In genomic region chr12:77841844-77842415, GRCm38 (mm10) we compare ENCODE assay signal across 19 mouse cellular contexts.
DNase-seq lines count a peak whose midpoint lies in the region; ATAC-seq lines count a peak whose summit lies in the region.
"Had no signal": no experiment of that assay in that cellular context is flagged by ENCODE, and none has a peak within 500 bp of the region (broad histone marks: within the 10 kb centered on the region; RNA-seq: fewer than 3 reads in every experiment).

No protein-coding gene starts in this region.

- H3K9ac ChIP-seq in heart, embryonic 12.5 days: no peak overlapping the region
- H3K9ac ChIP-seq: hindbrain, embryonic 14.5 days; intestine, embryonic 15.5 days; limb, embryonic 15.5 days; neural tube, embryonic 13.5 days had no signal

- H3K4me2 ChIP-seq in heart, embryonic 12.5 days: no peak overlapping the region
- H3K4me2 ChIP-seq: hindbrain, embryonic 14.5 days; intestine, embryonic 15.5 days; limb, embryonic 15.5 days; neural tube, embryonic 13.5 days had no signal

- no peaks in the 10 kb centered on the region for H3K27me3 ChIP-seq in heart, embryonic 10.5 days (ENCODE audit: insufficient read depth, poor library complexity, severe bottlenecking)
- H3K27me3 ChIP-seq in heart, embryonic 12.5 days (replicated peaks): no peaks in the 10 kb centered on the region
- H3K27me3 ChIP-seq: CH12.LX; intestine, embryonic 15.5 days; limb, embryonic 15.5 days; neural tube, embryonic 13.5 days had no signal

- H3K36me3 ChIP-seq in heart, embryonic 10.5 days: no peaks in the 10 kb centered on the region
- no peaks in the 10 kb centered on the region for H3K36me3 ChIP-seq in heart, embryonic 12.5 days
- H3K36me3 ChIP-seq: intestine, embryonic 15.5 days; limb, embryonic 15.5 days; neural tube, embryonic 13.5 days had no signal

- H3K27ac ChIP-seq in heart, embryonic 10.5 days: no peak overlapping the region
- H3K27ac ChIP-seq in heart, embryonic 12.5 days (ENCODE audit: poor library complexity, severe bottlenecking): no peak overlapping the region
- H3K27ac ChIP-seq: hindbrain, embryonic 14.5 days; intestine, embryonic 15.5 days; limb, embryonic 15.5 days; neural tube, embryonic 13.5 days had no signal

- no peak for ATAC-seq in heart, embryonic 12.5 days (ENCODE audit: insufficient number of reproducible peaks, low FRiP score)
- ATAC-seq: intestine, embryonic 15.5 days had no signal

- no peak overlapping the region for H3K4me3 ChIP-seq in heart, embryonic 10.5 days
- H3K4me3 ChIP-seq in heart, embryonic 12.5 days: no peak overlapping the region
- H3K4me3 ChIP-seq: intestine, embryonic 15.5 days; limb, embryonic 15.5 days; neural tube, embryonic 13.5 days had no signal

- WGBS in heart, embryonic 10.5 days: 73% methylated on average over 7 of the region's 7 CpGs
- WGBS in heart, embryonic 12.5 days: 65% methylated on average over 7 of the region's 7 CpGs

- peaks cover 1% of the 10 kb centered on the region for H3K4me1 ChIP-seq in heart, embryonic 10.5 days
- H3K4me1 ChIP-seq in heart, embryonic 12.5 days (replicated peaks): peaks cover 1% of the 10 kb centered on the region; the same call in 1 of the 2 replicates
- H3K4me1 ChIP-seq: intestine, embryonic 15.5 days; limb, embryonic 15.5 days had no signal

- peak; percentile 3 for DNase-seq in embryo, embryonic 10.5 days (ENCODE audit: low spot score)
- no peak for DNase-seq in embryo, embryonic 11 days
- peak; percentile 10 for DNase-seq in heart, embryonic 10.5 days (ENCODE audit: low spot score)
- DNase-seq in ovary, postnatal 36 days (ENCODE audit: low spot score): peak; percentile 17
- DNase-seq in ovary, postnatal 10 days (ENCODE audit: low spot score): no peak
- DNase-seq in lung, adult 18-20 months: no peak
- DNase-seq in right cerebral cortex, postnatal 4 days: no peak
- DNase-seq: cerebellum, adult 11-12 months; cerebellum, postnatal 25 days; gastrocnemius, postnatal 25 days; kidney, adult 9 months; kidney, postnatal 25 days; lung, postnatal 10 days had no signal

- no peaks in the 10 kb centered on the region for H3K9me3 ChIP-seq in heart, embryonic 10.5 days
- no peaks in the 10 kb centered on the region for H3K9me3 ChIP-seq in heart, embryonic 12.5 days (replicated peaks)
- H3K9me3 ChIP-seq: intestine, embryonic 15.5 days; limb, embryonic 15.5 days; neural tube, embryonic 13.5 days had no signal

Comparison
In these comparisons a context has a peak if more than half of its experiments do, and no peak if none do; other contexts are left out.
1. DNase-seq: peak in embryo, embryonic 10.5 days (single experiment), heart, embryonic 10.5 days (single experiment) and ovary, postnatal 36 days (single experiment); none in embryo, embryonic 11 days (single experiment), ovary, postnatal 10 days (single experiment), lung, adult 18-20 months (0 of 2) and right cerebral cortex, postnatal 4 days (single experiment).